Mouse (Mus musculus) forebrain, embryonic 16.5 days (tissue): ENCODE measurements at regions not wholly inside any gene's neighbourhood (a gene's known extent, or its start where the extent isn't known, plus 50 kb on each side); places are given as distances from the start of the nearest gene placed in this dataset.

Experiments used
- ATAC-seq: fragments of 200-750 bp; cut with Nextera tagmentation; 2 replicates; pipeline ENCODE4 v1.8.0; 2017; ENCODE audit warnings: mild to moderate bottlenecking, moderate library complexity
- H3K27ac ChIP-seq: fragments of 300-500 bp; sonication (generic); 2 replicates; pipeline ENCODE4 v1.5.1; 2014; ENCODE audit warnings: low read length, control low read depth
- H3K27me3 ChIP-seq: fragments of 300-500 bp; sonication (generic); replicated peaks from 2 replicates; pipeline ENCODE4 v1.6.1; 2014; ENCODE audit warnings: low read length; ENCODE audit not compliant: control insufficient read depth, insufficient read depth
- H3K36me3 ChIP-seq: fragments of 300-500 bp; sonication (generic); 2 replicates; pipeline ENCODE4 v1.6.1; 2014; ENCODE audit not compliant: control insufficient read depth, insufficient read depth
- H3K4me1 ChIP-seq: fragments of 300-500 bp; sonication (generic); replicated peaks from 2 replicates; pipeline ENCODE4 v1.6.1; 2014; ENCODE audit warnings: low read length; ENCODE audit not compliant: control insufficient read depth, insufficient read depth
- H3K4me2 ChIP-seq: fragments of 300-500 bp; sonication (generic); 2 replicates; pipeline ENCODE4 v1.6.1; 2014; ENCODE audit warnings: mild to moderate bottlenecking, low read length, control low read depth
- H3K4me3 ChIP-seq: fragments of 300-500 bp; sonication (generic); replicated peaks from 2 replicates; pipeline ENCODE4 v1.5.1; 2014; ENCODE audit warnings: mild to moderate bottlenecking, low read length, control low read depth
- H3K9ac ChIP-seq: fragments of 300-500 bp; sonication (generic); replicated peaks from 2 replicates; pipeline ENCODE4 v1.6.1; 2014; ENCODE audit warnings: low read depth, low read length, control low read depth
- H3K9me3 ChIP-seq: fragments of 300-500 bp; sonication (generic); 2 replicates; pipeline ENCODE4 v1.6.1; 2016; ENCODE audit warnings: low read length; ENCODE audit not compliant: control insufficient read depth
- WGBS: fragments of 180-500 bp; shearing (Covaris S2); extraction: QIAGEN DNeasy Blood & Tissue Kit; methylation state at CpG from one replicate; pipeline ENCODE4 v1.1.7; 2014; 5-methylcytosine and 5-hydroxymethylcytosine counted together

DNA sequence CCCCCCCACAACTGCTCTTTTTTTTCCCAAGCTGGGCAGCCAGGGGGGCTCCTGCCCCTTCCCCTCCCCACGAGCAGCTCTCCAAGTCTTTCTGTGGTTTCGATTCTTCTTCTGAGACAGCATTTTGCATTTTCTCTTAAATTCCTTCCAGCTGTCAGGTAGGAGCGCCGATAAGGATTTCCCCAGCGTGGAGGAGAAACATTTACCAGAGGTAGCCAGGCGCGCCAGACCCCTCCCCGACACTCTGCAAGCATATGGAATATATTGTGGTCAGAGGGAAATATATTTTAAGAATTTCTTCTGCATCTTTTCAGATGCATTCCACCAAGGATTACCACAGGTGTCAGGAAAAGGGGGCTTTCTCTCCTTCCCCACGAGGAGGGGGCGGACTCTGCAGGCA, 111.9 kb downstream of the Tbx5 start:
- H3K27me3 ChIP-seq: 0 out of 2 replicates have a peak, but pooled peaks cover 2% of the 10 kb centered on the region
- H3K27ac ChIP-seq: no peak overlapping the region
- no peaks in the 10 kb centered on the region for H3K9me3 ChIP-seq
- H3K36me3 ChIP-seq: no peaks in the 10 kb centered on the region
- WGBS: 73% methylated on average over 10 of the region's 10 CpGs
- H3K9ac ChIP-seq: no peak overlapping the region
- peaks cover 5% of the 10 kb centered on the region; the same call in 1 of the 2 replicates for H3K4me1 ChIP-seq
- no peak for ATAC-seq
- H3K4me2 ChIP-seq: no peak overlapping the region
- H3K4me3 ChIP-seq: no peak overlapping the region

DNA sequence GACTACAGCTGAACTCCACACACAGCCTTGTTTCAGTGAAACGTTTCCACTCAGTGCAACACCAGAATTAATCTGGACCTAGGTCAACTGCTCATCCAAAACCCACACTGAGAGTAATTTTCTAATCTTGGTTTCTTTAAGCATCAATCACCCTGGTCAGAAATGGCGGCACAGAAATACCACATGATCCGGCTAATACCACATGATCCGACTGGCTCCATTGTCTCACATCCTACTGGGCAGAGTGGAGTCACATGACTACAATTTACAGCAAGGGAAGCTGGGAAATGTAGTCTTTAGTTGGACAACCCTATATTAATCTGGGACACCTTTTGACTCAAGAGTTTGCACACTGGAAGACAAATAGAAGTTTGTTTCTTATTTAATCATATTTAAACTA, 115.9 kb downstream of the Tbx5 start:
- H3K4me2 ChIP-seq: no peak overlapping the region
- H3K4me1 ChIP-seq: peaks cover 5% of the 10 kb centered on the region; the same call in 1 of the 2 replicates
- no peak overlapping the region for H3K4me3 ChIP-seq
- ATAC-seq: peak; percentile 63; the same call in 1 of the 2 replicates
- 81% methylated on average over 4 of the region's 4 CpGs for WGBS
- H3K9ac ChIP-seq: no peak overlapping the region
- no peak overlapping the region for H3K27ac ChIP-seq
- no peaks in the 10 kb centered on the region for H3K9me3 ChIP-seq
- 0 out of 2 replicates have a peak, but pooled peaks cover 3% of the 10 kb centered on the region for H3K27me3 ChIP-seq
- no peaks in the 10 kb centered on the region for H3K36me3 ChIP-seq

DNA sequence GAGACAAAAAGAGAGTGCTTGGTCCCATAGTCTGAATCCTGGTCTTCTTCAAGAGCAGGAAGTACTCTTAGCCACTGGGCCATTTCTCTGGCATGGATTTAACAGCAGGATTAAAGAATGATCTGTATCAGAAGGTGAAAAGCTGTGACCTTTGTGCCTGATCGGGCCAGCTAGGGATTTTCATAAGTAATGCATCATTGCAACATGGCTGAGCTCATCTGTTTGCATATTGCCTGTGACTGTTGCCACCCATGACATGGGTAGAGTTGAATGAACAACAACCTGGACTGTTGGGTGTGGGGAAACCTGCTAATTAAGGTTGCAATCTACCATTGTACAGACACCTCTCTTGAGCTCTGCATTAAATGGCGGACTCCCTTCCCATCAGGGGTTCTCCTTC, 119.6 kb downstream of the Tbx5 start:
- WGBS: 83% methylated on average over 2 of the region's 2 CpGs
- ATAC-seq: no peak
- H3K27me3 ChIP-seq: 0 out of 2 replicates have a peak, but pooled peaks cover 3% of the 10 kb centered on the region
- H3K4me2 ChIP-seq: no peak overlapping the region
- no peaks in the 10 kb centered on the region for H3K4me1 ChIP-seq
- H3K4me3 ChIP-seq: no peak overlapping the region
- no peak overlapping the region for H3K27ac ChIP-seq
- no peak overlapping the region for H3K9ac ChIP-seq
- H3K36me3 ChIP-seq: no peaks in the 10 kb centered on the region
- H3K9me3 ChIP-seq: no peaks in the 10 kb centered on the region

DNA sequence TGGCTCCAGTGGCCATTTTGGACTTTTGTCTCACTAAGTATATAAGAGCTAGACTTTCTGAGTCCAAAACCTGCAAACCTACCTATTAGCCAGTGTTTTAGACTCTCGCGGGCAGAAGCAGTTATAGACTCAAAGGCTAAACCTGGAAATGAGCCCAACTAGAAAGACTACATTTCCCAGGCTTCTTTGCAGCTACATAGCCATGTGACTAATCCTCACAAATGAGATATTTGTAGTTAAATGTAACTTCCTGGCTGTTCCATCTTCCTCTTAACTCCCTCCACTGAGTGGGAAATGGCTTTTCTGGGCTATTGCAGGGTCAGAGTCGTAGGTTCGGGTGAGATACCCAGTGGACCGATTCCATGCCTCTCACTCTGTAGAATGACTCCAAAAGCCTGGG, 120.7 kb downstream of the Tbx5 start:
- 90% methylated on average over 5 of the region's 5 CpGs for WGBS
- ATAC-seq: no peak
- Histone ChIP-seq H3K36me3 (no peaks in the 10 kb centered on the region), H3K4me2 (no peak overlapping the region), H3K4me1 (no peaks in the 10 kb centered on the region), H3K4me3 (no peak overlapping the region), H3K9ac (no peak overlapping the region), H3K27me3 (0 out of 2 replicates have a peak, but pooled peaks cover 3% of the 10 kb centered on the region), H3K27ac (no peak overlapping the region), H3K9me3 (no peaks in the 10 kb centered on the region)

DNA sequence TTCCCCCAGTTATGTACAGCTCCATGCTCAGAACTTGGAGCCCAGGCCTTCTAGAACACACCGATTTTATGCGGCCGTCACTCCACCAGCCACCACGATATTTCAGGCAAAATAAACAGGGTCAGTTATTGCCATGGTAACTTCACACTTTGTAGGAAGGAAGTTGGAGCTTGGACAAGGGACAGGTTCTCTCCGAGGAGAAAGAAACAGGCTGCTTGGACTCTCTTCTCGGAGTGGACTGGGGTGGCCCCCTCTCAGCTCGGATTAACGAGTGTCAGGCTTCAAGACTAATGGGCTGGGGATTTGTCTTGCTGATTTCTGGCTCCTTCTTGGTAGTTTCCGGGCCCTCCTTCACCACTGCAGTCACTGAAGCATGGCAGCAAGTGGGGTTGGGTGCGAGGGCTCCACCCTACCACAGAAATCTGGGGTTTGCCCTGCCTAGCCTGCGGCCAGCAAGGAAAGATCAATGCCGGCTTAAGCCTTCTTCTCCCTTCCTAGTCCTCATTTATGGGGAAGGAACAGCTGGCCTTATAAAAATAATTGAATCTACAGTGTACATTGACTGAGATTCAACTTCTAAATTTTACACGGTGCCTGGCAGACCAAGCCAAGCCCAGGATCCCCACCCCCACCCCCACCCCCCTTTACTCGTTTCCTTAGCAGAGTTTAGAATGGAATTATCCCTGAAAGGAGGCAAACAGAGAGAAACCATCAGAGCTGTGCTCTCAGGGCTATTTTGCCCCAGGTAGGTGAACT, 121.5 kb downstream of the Tbx5 start:
- no peaks in the 10 kb centered on the region for H3K36me3 ChIP-seq
- H3K4me1 ChIP-seq: no peaks in the 10 kb centered on the region
- no peaks in the 10 kb centered on the region for H3K9me3 ChIP-seq
- H3K27me3 ChIP-seq: 0 out of 2 replicates have a peak, but pooled peaks cover 3% of the 10 kb centered on the region
- no peak overlapping the region for H3K9ac ChIP-seq
- no peak overlapping the region for H3K27ac ChIP-seq
- 57% methylated on average over 14 of the region's 14 CpGs for WGBS
- H3K4me3 ChIP-seq: no peak overlapping the region
- ATAC-seq: no peak
- H3K4me2 ChIP-seq: no peak overlapping the region

DNA sequence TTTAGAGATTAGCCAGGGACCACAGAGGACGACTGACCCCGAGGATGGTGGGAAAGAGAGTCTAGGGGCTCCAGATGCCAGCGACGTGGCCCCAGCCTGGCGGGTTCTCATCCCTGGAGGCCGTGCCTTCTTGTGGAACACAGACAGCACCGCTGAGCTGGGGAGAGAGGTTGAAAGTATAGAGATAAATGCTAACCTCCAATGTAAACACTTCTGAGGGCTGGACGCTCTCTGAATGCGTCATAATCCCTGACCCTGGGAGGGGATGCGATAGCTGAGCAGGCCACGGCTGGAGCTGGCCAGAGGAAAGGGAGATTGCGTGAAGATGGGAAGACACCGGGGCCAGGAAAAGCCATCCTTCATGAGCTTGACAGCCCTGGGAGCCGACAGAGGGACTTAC, 126.5 kb downstream of the Tbx5 start:
- no peak overlapping the region for H3K4me3 ChIP-seq
- H3K9me3 ChIP-seq: no peaks in the 10 kb centered on the region
- 0 out of 2 replicates have a peak, but pooled peaks cover 2% of the 10 kb centered on the region for H3K4me1 ChIP-seq
- 51% methylated on average over 14 of the region's 14 CpGs for WGBS
- no peak overlapping the region for H3K4me2 ChIP-seq
- no peak overlapping the region for H3K9ac ChIP-seq
- no peak for ATAC-seq
- no peaks in the 10 kb centered on the region for H3K27me3 ChIP-seq
- no peak overlapping the region for H3K27ac ChIP-seq
- H3K36me3 ChIP-seq: no peaks in the 10 kb centered on the region

DNA sequence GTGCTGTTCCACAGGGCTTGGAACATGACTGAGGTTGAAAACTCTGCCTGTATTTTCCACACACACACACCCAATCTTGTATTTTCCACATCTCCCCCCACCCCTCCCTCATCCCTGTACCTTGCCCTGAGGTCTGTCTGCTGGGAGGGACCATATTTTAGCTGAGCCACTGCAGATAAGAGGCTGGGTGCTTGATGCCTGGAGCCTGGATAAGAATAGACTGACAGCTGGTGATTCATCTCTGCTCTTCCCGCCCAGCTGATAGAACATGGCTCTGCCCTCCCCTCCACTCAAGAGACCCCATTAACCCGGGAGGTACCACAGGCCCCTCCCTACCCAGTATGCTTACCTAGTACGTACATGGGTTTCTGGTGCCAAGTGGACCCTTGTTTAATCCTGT, 132.3 kb downstream of the Tbx5 start:
- no peak overlapping the region for H3K4me2 ChIP-seq
- H3K27me3 ChIP-seq: no peaks in the 10 kb centered on the region
- H3K9me3 ChIP-seq: no peaks in the 10 kb centered on the region
- H3K9ac ChIP-seq: no peak overlapping the region
- no peak overlapping the region for H3K4me3 ChIP-seq
- H3K4me1 ChIP-seq: 0 out of 2 replicates have a peak, but pooled peaks cover 2% of the 10 kb centered on the region
- H3K27ac ChIP-seq: no peak overlapping the region
- no peaks in the 10 kb centered on the region for H3K36me3 ChIP-seq
- ATAC-seq: no peak
- WGBS: 73% methylated on average over 3 of the region's 3 CpGs

DNA sequence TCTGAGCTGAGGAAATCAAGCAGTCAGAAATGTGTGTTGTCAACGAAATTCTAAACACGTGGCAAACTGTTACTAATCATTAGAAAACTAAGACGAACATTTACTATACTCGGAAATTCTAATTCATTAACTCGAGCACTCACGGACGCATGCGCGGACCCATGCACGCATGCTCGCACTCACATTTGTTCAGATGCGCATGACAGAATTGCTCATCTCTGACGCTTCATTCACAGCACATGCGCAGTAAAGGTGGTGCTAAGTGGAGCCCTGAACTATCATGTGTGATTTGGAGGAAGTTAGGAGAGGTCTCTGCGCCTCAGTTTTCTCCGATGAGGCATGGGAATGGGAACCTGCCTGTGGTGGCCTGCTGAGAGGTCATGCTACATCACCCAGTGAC, 138.8 kb downstream of the Tbx5 start:
- Histone ChIP-seq H3K36me3 (no peaks in the 10 kb centered on the region), H3K4me1 (peaks cover 5% of the 10 kb centered on the region), H3K9me3 (no peaks in the 10 kb centered on the region), H3K27me3 (no peaks in the 10 kb centered on the region), H3K27ac (no peak overlapping the region), H3K4me3 (no peak overlapping the region), H3K4me2 (no peak overlapping the region), H3K9ac (no peak overlapping the region)
- ATAC-seq: no peak
- WGBS: 77% methylated on average over 16 of the region's 16 CpGs

DNA sequence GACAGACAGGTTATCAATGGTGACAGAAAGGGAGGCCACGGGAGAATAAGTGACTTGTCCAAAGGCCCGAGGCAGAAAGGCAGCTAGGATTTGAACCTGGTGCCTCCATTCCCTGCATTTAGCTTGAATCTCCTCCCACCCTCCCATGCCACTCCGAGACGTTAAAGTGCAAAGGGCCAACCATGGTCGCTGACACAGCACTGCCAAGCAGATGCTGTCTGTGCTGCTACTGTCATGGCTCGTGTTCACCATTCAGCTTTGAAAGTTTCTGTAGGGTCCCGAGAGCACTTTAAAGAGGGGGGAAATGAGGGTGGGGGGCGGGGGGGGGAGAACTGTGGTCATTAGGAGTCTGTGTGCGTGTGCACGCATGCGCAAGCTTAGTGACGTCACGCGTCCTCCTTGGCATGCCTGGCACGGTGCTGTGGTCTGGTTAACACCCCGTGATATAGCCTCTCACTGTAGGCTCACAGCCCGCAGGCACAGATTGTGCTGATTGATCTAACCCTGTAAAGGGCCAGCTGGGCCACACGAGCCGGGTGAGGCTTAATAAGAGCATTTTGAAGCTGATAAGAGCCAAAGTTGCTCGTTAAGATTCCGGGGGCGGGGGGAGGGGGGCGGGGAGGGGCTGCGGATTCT, 140.5 kb downstream of the Tbx5 start:
- peak overlapping the region; percentile 25; the same call in 1 of the 2 replicates for H3K9ac ChIP-seq
- peak overlapping the region; percentile 29 for H3K4me2 ChIP-seq
- peak; percentile 72 for ATAC-seq
- H3K4me3 ChIP-seq: peak overlapping the region; percentile 34
- H3K27me3 ChIP-seq: no peaks in the 10 kb centered on the region
- no peaks in the 10 kb centered on the region for H3K9me3 ChIP-seq
- no peaks in the 10 kb centered on the region for H3K36me3 ChIP-seq
- peaks cover 5% of the 10 kb centered on the region for H3K4me1 ChIP-seq
- no peak overlapping the region for H3K27ac ChIP-seq
- WGBS: 44% methylated on average over 24 of the region's 24 CpGs
